Mouse (Mus musculus): ENCODE measurements around the gene Spin1. TPM values are rescaled to one million over a fixed set of nuclear protein-coding genes. Genes with fewer than 3 reads are reported as not detected.
"Not testable (repeated sequence)": the region's sequence is repeated elsewhere in the genome, so short reads cannot be mapped to it uniquely, and the experiment has no call there.

Gene Spin1
- polyA plus RNA-seq, 1 experiment from 2014 or later: 90.7 TPM

DNA sequence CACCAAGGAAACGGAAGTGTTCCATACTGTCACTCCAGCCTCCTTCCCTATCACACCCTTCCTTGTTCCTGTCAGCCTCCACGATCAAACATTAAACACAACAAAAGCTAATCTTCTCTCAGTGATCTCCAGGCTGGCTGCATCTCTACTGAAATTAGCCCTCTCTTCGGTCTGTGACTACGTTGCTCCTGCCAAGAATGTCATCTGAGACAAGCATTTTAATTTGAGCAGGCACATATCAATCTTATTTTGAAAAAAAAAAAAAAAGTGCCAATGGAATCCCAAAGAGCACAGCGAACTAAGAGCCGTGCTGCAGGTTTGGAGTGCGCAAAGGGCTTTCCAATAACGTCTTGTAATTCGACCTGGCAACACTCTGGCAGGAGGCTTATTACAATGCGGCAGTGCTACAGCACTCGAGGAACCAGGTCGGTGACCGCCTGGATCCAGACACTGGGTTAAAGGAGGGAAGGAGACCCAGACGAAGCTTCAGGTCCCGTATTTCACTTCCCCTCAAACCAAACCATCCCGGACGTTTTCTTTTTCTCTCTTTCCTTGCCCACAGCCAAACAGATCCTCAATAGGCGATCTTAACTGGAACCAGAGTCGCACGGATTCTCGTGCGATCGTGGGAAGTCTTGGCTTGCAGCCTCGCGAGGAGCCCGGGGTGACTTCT lies 984 bp upstream of the Spin1 start:
- no peak for ATAC-seq (ENCODE audit: insufficient number of reproducible peaks, low FRiP score, low TSS enrichment, low read depth)
- Histone ChIP-seq H3K9ac (peak overlapping the region; percentile 48), H3K4me3 (peak overlapping the region; percentile 87), H3K9me3 (peaks cover 3% of the 10 kb centered on the region; the same call in 1 of the 2 replicates), H3K27ac (peak overlapping the region; percentile 89), H3K36me3 (peaks cover 7% of the 10 kb centered on the region), H3K27me3 (no peaks in the 10 kb centered on the region), H3K4me2 (peak overlapping the region; percentile 86), H3K4me1 (peaks cover 17% of the 10 kb centered on the region)
- WGBS: 4% methylated on average over 26 of the region's 26 CpGs

DNA sequence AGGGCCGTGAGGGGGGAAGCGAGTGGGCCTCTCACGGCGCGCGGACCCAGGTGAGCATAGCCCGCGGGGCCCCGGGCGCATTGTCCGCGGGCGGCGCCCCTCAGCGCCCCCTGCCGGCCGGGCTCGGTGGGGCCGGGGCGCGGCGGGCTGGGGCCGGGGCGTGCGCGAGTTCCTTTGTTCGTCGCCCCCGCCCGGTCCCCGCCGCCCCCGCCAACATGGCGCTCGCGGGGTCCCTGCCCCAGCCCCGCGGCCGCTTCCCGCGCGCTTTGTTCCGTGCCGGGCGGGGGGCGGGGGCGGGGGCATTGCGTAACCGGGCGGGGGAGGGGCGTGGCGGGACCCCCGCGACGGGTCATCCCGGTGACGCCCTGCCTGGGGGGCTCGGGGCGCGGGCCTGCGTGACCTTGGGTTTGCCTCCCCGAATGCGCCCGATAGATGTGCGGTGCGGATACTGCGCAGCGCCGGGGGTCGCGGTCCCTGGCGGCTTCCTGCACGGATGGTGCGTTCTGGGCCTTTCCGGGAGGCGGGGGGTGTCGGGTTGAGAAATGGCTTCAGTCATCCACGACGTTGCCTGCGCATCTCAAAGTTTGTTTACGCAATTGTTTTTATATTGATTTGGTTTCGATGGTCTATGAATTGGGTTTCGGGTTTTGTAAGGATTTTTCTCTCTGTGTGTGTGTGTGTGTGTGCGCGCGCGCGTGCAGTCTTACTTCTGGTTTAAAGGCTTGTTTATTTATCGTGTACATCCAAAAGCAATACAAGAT lies 516 bp downstream of the Spin1 start:
- no peaks in the 10 kb centered on the region for H3K27me3 ChIP-seq
- peak overlapping the region; percentile 45 for H3K4me2 ChIP-seq
- H3K9ac ChIP-seq: peak overlapping the region; percentile 94
- peaks cover 3% of the 10 kb centered on the region; the same call in 1 of the 2 replicates for H3K9me3 ChIP-seq
- H3K4me3 ChIP-seq: peak overlapping the region; percentile 87
- ATAC-seq (ENCODE audit: insufficient number of reproducible peaks, low FRiP score, low TSS enrichment, low read depth): peak; percentile 81
- H3K27ac ChIP-seq: peak overlapping the region; percentile 97
- peaks cover 17% of the 10 kb centered on the region for H3K4me1 ChIP-seq
- WGBS: under 1% methylated on average over 76 of the region's 89 CpGs
- peaks cover 7% of the 10 kb centered on the region for H3K36me3 ChIP-seq

DNA sequence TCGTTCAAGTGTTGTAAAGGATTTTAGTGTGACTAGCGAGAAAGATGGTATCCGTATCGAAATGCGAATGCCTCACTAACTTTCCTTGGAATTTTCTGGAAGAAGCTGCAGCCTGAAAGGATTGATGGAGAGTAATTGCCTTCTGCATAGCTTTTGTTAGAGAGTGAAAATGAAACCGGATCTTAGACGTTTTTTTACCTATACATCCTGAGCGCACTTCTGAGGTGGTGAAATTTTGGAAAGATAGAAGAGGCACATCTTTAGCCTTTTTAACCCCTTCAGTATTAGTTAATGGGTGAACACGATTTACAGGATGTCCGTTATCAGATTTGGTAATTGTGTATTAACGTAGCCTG lies 1.1 kb downstream of the Spin1 start:
- Histone ChIP-seq H3K9me3 (peaks cover 3% of the 10 kb centered on the region; the same call in 1 of the 2 replicates), H3K27ac (peak overlapping the region; percentile 97), H3K9ac (peak overlapping the region; percentile 94), H3K4me3 (peak overlapping the region; percentile 87), H3K4me1 (peaks cover 17% of the 10 kb centered on the region), H3K4me2 (peak overlapping the region; percentile 45), H3K36me3 (peaks cover 7% of the 10 kb centered on the region), H3K27me3 (no peaks in the 10 kb centered on the region)
- WGBS: 22% methylated on average over 11 of the region's 11 CpGs
- ATAC-seq (ENCODE audit: insufficient number of reproducible peaks, low FRiP score, low TSS enrichment, low read depth): no peak

DNA sequence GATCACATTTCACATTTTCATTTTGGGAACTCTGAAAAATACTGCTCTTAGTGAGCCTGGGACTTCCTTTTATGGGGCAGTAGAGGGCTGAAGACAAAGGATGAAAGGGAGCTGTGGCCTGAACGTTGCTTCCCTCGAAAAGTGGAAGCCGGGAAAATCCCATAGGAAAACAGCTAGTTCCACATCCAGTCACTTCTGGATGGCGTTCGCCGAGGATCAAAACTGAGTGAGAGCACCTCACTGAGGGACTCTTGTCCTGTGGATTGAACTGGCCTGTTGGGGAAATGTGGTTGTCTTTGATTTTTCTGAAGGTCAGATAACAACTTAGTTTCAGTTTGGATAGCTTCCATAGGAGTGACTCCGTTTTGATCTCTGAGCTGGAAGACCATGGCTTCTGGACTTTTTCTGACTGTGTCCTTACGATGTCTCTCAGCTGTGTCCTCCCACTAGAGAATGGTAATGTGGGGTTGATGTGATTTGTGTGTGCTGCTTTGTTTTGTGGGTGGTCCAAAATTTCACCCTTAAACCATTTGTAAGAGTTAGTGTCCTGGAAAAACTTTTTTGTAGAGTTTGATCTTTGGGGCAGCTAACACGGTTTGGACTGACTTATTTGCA lies 2.5 kb downstream of the Spin1 start:
- Histone ChIP-seq H3K27me3 (no peaks in the 10 kb centered on the region), H3K27ac (no peak overlapping the region), H3K4me1 (peaks cover 17% of the 10 kb centered on the region), H3K9me3 (peaks cover 3% of the 10 kb centered on the region; the same call in 1 of the 2 replicates), H3K4me2 (no peak overlapping the region), H3K4me3 (no peak overlapping the region), H3K36me3 (peaks cover 7% of the 10 kb centered on the region), H3K9ac (no peak overlapping the region)
- ATAC-seq (ENCODE audit: insufficient number of reproducible peaks, low FRiP score, low TSS enrichment, low read depth): no peak
- 72% methylated on average over 9 of the region's 9 CpGs for WGBS

DNA sequence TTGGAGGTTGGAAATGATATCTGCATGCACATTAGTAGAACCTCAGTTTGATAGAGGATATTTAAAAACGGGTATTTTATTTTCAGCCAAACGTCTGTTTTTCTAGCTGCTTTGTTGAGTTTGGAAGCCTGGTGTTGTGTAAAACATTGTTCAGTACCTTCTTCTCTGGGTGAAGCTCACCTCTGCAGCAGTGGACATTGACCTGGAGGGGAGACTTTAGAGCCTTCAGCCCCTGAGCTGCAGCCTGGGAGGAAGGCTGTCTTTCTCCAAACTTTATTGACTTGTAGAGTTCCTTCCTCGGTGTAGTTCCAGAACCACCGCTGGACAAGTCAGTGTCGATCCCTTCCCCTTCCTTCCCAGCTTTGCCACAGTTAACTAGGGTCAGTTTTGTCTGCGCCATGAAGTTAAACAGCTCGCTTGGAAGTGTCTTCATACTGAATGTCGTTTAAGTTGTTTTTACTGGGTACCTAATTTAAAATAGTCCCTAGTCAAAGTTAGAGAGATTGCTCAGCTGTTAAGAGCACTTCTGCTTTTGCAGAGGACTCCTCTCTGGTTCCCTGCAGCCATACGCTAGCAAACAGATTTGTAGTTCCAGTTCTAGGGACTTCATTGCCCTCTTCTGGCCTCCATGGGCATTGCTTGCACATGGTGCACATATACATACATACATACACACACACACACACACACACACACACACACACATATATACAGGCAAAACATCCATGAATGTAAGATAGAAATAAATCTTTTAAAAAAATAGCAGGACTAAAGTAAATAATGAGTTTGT lies 3.4 kb downstream of the Spin1 start:
- Histone ChIP-seq H3K4me2 (no peak overlapping the region), H3K9me3 (peaks cover 3% of the 10 kb centered on the region; the same call in 1 of the 2 replicates), H3K27ac (no peak overlapping the region), H3K36me3 (peaks cover 8% of the 10 kb centered on the region), H3K27me3 (no peaks in the 10 kb centered on the region), H3K4me3 (no peak overlapping the region), H3K4me1 (peaks cover 14% of the 10 kb centered on the region), H3K9ac (no peak overlapping the region)
- WGBS: 95% methylated on average over 9 of the region's 9 CpGs
- ATAC-seq (ENCODE audit: insufficient number of reproducible peaks, low FRiP score, low TSS enrichment, low read depth): no peak

DNA sequence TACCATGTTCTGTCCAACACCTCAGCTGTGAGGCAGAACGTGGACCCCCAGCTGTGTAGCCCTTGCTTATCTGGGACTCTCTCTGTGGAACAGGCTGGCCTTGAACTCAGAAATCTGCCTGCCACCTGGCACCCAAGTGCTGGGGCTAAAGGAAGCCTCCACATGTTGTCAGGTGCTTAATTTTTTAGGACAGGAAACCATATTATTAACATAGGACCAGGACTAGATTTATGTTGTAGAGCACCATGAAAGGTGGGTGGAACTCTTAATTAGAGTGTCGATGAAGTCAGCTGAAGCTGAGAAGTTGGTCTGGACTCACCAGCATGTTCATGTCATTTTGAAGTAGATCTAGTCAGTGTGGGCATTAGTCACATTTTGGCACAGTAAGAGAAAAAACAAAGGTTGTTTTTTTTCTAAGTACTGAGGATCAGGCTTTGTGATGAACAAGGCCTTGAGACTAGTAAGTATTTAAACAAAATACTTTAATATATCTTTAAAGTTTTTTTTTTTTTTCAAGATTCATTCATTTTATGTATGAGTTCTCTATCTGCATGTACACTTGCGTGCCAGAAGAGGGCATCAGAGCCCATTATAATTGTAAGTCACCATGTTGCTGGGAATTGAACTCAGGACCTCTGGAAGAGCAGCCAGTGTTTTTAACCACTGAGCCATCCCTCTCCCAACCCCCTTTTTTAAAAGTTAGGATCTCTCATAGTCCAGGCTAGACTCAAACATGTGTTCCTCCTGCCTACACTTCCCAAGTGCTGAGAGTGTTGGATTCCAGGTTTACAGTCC lies 5.4 kb downstream of the Spin1 start:
- 85% methylated on average over 3 of the region's 3 CpGs for WGBS
- Histone ChIP-seq H3K4me1 (peaks cover 5% of the 10 kb centered on the region; the same call in 1 of the 2 replicates), H3K27me3 (no peaks in the 10 kb centered on the region), H3K36me3 (peaks cover 25% of the 10 kb centered on the region), H3K27ac (no peak overlapping the region), H3K4me3 (no peak overlapping the region), H3K4me2 (no peak overlapping the region), H3K9ac (no peak overlapping the region), H3K9me3 (peaks cover 6% of the 10 kb centered on the region; the same call in 1 of the 2 replicates)
- ATAC-seq (ENCODE audit: insufficient number of reproducible peaks, low FRiP score, low TSS enrichment, low read depth): no peak

DNA sequence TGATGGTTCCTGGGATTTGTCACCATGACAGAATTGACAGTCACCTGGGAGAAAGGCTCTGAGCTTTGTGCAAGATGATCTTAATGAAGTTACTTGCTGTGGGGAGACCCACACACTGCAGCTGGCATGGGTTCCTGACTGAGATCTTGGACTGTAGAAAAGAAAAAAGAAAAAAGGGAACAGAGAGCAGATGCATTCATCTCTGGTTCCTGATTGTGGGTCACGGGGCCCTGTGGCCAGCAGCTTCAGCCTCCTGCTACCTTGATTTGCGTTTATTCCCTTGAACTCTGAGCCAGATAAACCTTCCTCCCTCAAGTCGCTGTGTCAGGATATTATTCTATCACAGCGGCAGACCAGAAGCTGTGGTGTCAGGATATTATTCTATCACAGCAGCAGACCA lies 6.1 kb downstream of the Spin1 start:
- WGBS: 92% methylated on average over 4 of the region's 4 CpGs
- H3K36me3 ChIP-seq: peaks cover 25% of the 10 kb centered on the region
- H3K9me3 ChIP-seq: peaks cover 8% of the 10 kb centered on the region; the same call in 1 of the 2 replicates

DNA sequence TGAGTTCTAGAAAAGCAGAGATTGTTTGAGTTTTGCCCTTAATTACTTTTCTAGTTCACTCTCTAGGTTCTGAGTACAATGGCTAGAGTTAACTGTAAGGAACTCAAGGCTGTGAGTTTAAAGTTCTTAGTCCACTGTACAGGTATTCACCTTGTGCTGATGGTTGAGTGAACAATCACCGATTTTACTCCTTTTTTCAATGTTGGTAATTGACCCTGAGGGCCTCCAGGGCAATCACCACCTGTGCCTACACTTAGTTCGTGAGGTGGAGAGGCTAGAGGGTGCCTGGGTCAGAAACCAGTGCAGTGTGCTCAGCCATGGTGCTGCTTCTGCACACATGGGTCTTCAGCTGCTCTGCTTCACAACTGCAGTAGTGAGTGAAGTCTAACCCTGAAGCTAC lies 8.8 kb downstream of the Spin1 start:
- 90% methylated on average over 2 of the region's 2 CpGs for WGBS
- no peak overlapping the region for H3K9ac ChIP-seq
- no peak overlapping the region for H3K4me3 ChIP-seq
- no peaks in the 10 kb centered on the region for H3K4me1 ChIP-seq
- no peaks in the 10 kb centered on the region for H3K27me3 ChIP-seq
- ATAC-seq (ENCODE audit: insufficient number of reproducible peaks, low FRiP score, low TSS enrichment, low read depth): no peak
- no peak overlapping the region for H3K4me2 ChIP-seq
- no peak overlapping the region for H3K27ac ChIP-seq
- H3K9me3 ChIP-seq: peaks cover 5% of the 10 kb centered on the region; the same call in 1 of the 2 replicates
- peaks cover 30% of the 10 kb centered on the region for H3K36me3 ChIP-seq

More for the DNA sequence above, 6.1 kb downstream of the Spin1 start:
- H3K27ac ChIP-seq: no peak overlapping the region
- no peak for ATAC-seq (ENCODE audit: insufficient number of reproducible peaks, low FRiP score, low TSS enrichment, low read depth)
- no peaks in the 10 kb centered on the region for H3K27me3 ChIP-seq
- H3K4me2 ChIP-seq: no peak overlapping the region
- no peak overlapping the region for H3K9ac ChIP-seq
- no peak overlapping the region for H3K4me3 ChIP-seq
- H3K4me1 ChIP-seq: peaks cover 5% of the 10 kb centered on the region; the same call in 1 of the 2 replicates

DNA sequence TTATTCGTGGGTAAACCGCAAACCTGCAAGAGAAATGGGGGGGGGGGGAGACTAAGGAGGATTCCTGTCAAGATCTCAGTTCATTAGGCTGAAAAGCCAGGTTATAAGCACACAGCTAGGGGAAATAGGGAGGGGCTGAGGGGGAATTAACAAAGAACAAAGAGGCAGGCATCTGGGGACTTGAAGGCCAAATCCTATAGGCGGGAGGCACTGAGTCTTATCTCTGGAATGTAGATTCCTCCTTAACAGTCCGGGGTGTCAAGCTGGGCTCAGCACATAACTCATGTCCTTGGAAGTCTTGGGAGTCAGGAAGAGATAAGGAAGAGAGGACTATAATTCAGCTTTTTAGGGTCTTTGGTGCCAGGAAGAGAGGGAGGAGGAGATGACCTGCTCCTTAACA lies 13.7 kb downstream of the Spin1 start:
- not testable (repeated sequence) for H3K27ac ChIP-seq; H3K4me3 ChIP-seq; H3K9ac ChIP-seq; ATAC-seq (ENCODE audit: insufficient number of reproducible peaks, low FRiP score, low TSS enrichment, low read depth); H3K4me2 ChIP-seq; H3K27me3 ChIP-seq; H3K9me3 ChIP-seq; H3K4me1 ChIP-seq
- H3K36me3 ChIP-seq: peaks cover 26% of the 10 kb centered on the region
- WGBS: 56% methylated on average over 4 of the region's 4 CpGs

DNA sequence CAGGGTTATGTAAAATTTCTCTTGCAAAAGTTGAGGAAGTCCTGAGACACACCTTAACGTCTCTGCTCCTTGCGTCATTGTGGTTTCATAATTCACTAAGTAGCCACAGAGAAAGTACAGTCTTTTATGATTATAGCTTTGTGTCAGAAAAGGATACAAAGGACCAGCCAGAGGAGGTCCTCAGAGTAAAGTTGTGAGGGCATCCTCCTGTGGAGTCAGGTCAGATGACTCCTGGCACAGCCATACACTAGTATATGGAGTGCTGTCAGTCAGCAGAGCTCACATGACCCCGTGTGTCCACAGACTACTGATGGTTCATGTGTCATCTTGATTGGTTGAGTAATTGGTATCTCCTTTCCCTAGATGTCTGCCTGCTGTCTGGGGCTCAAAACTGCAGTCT lies 15.1 kb downstream of the Spin1 start:
- peaks cover 5% of the 10 kb centered on the region; the same call in 1 of the 2 replicates for H3K9me3 ChIP-seq
- H3K27ac ChIP-seq: no peak overlapping the region
- H3K4me2 ChIP-seq: no peak overlapping the region
- no peak for ATAC-seq (ENCODE audit: insufficient number of reproducible peaks, low FRiP score, low TSS enrichment, low read depth)
- H3K4me1 ChIP-seq: peaks cover 20% of the 10 kb centered on the region
- no peaks in the 10 kb centered on the region for H3K27me3 ChIP-seq
- peaks cover 16% of the 10 kb centered on the region; the same call in 1 of the 2 replicates for H3K36me3 ChIP-seq
- H3K9ac ChIP-seq: no peak overlapping the region
- H3K4me3 ChIP-seq: no peak overlapping the region
- WGBS: 82% methylated on average over 3 of the region's 3 CpGs

DNA sequence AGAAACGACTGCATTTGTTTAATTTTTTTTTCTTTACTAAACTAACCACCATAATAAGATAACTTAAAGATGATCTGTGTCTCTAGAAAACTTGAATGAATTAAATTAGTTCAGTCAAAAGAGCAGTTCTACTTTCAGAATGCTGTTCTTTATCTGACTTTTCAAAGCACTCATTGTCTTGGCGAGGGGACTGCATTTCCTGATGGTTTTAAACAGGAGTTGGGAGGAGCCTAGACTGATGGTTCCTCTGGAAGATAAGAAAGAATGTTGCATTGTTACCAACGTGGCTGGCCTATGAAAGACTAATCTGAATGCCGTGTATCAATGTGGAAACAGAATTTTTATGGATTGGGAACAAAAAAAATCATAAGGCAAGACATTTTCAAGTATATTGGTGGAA lies 20.1 kb downstream of the Spin1 start:
- Histone ChIP-seq H3K4me1 (peaks cover 48% of the 10 kb centered on the region), H3K27me3 (no peaks in the 10 kb centered on the region), H3K4me2 (no peak overlapping the region), H3K4me3 (no peak overlapping the region), H3K9ac (no peak overlapping the region), H3K9me3 (no peaks in the 10 kb centered on the region), H3K36me3 (peaks cover 6% of the 10 kb centered on the region; the same call in 1 of the 2 replicates), H3K27ac (0 out of 2 replicates have a peak overlapping the region, but pooled peaks have one; percentile 38)
- ATAC-seq (ENCODE audit: insufficient number of reproducible peaks, low FRiP score, low TSS enrichment, low read depth): no peak
- 34% methylated on average over 4 of the region's 4 CpGs for WGBS

All from limb, embryonic 15.5 days (tissue).